Mouse (Mus musculus) kidney, adult 2 months (tissue): ENCODE data around the gene Sycp2l. TPM values are rescaled to one million over a fixed set of nuclear protein-coding genes. Genes with fewer than 3 reads are reported as not detected.
A peak's percentile ranks its signal among the peaks of the same experiment; 100 is the strongest.
"Not testable (repeated sequence)": the region's sequence is repeated elsewhere in the genome, so short reads cannot be mapped to it uniquely, and the experiment has no call there.

ENCODE experiments used
- DNase-seq: peaks from one replicate; pipeline ENCODE4 v3.0.0; 2021
- H3K27ac ChIP-seq: fragments of 200-500 bp; 2 replicates; pipeline ENCODE4 v1.5.1; 2012; ENCODE audit warnings: low read depth, low read length, control low read depth, inconsistent platforms; ENCODE audit not compliant: insufficient read depth
- H3K27me3 ChIP-seq: fragments of 200-500 bp; replicated peaks from 2 replicates; pipeline ENCODE4 v1.6.1; 2012; ENCODE audit warnings: mild to moderate bottlenecking, moderate library complexity, low read length, inconsistent platforms; ENCODE audit not compliant: control insufficient read depth, insufficient read depth
- H3K36me3 ChIP-seq: fragments of 200-500 bp; 2 replicates; pipeline ENCODE4 v1.6.1; 2012; ENCODE audit warnings: mild to moderate bottlenecking, moderate library complexity, low read length, inconsistent platforms; ENCODE audit not compliant: control insufficient read depth, insufficient read depth
- H3K4me1 ChIP-seq: fragments of 200-500 bp; 2 replicates; pipeline ENCODE4 v1.6.1; 2011; ENCODE audit warnings: low read length; ENCODE audit not compliant: control insufficient read depth, insufficient read depth
- H3K4me3 ChIP-seq: fragments of 200-500 bp; 2 replicates; pipeline ENCODE4 v1.5.1; 2011; ENCODE audit warnings: mild to moderate bottlenecking, low read depth, low read length, control low read depth; ENCODE audit not compliant: insufficient read depth
- CTCF ChIP-seq: fragments of 200-500 bp; conservative IDR thresholded peaks from 2 replicates; pipeline ENCODE4 v1.5.1; 2011; ENCODE audit warnings: low read depth, mild to moderate bottlenecking, control low read depth, low read length, moderate library complexity, mixed read lengths; ENCODE audit not compliant: insufficient read depth, insufficient read length
- POLR2A ChIP-seq: fragments of 200-500 bp; IDR thresholded peaks from one replicate; pipeline ENCODE4 v1.6.1; 2011; ENCODE audit warnings: low read depth, low read length, control low read depth
- WGBS: fragments of 180-500 bp; shearing (Covaris S2); methylation state at CpG from one replicate; pipeline ENCODE4 v1.1.7; 2018; 5-methylcytosine and 5-hydroxymethylcytosine counted together
- polyA plus RNA-seq: library from polyadenylated mRNA; depleted of rRNA; stranded (reverse); fragments of >200 nt; gene quantifications from 2 replicates; pipeline ENCODE4 v1.2.3, GENCODE M21; 2012

Gene Sycp2l
- polyA plus RNA-seq, 1 experiment = not detected

DNA sequence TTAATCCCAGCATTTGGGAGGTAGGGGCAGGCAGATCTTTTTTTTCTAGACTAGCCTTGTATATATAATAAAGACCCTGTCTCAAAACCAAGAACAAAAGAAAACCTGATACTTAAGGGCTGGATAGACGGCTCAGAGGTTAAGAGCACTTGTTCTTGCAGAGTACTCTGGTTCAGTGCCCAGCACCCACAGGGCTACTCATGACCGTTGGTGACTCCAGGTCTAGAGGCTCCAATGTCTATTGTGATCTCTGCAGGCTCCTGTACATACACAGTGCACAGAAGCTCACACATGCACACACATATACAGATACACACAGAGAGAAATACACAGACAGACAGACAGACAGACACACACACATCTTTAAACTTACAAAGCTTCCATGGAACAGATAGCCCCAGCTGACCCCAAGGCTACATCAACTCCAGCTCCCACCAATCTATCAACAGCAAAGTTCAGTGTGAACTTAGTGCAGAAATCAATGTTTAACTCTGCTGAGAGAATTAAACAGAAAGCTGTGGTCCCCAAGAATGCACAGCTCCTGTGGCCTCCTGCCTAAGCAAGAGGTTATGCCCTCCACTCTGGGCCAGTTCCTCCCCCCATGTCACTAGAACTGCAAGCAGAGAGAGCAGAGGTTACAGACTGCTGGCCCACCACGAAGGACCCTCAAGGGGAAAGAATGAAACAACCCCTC lies 81.7 kb downstream of the Sycp2l start:
- Histone ChIP-seq H3K4me3 (no peak overlapping the region), H3K27me3 (no peaks in the 10 kb centered on the region), H3K27ac (no peak overlapping the region), H3K36me3 (no peaks in the 10 kb centered on the region), H3K4me1 (peaks cover 3% of the 10 kb centered on the region; the same call in 1 of the 2 replicates)
- TF ChIP-seq POLR2A (no peak), CTCF (no peak)
- WGBS = 35% methylated on average over 3 of the region's 3 CpGs
- no peak for DNase-seq

DNA sequence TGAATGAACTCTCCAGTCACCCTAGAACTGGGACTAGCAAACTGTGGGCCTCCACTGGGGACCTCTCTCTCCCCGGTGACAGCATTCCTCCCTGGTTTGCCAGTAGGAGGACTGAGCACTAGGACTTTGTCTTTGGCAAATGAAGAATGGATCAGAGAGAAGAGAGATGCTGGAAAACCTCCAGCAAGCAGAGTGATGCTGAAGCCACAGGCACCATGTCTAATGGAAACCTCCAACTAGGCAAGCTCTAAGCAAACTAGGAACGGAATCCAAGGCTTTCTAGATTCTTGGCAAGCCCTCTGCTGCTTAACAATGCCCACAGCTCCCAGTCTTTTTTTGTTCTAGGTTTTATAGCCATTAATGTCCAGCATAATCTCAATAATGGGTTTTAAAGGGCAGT lies 86.8 kb downstream of the Sycp2l start:
- no peaks in the 10 kb centered on the region for H3K4me1 ChIP-seq
- no peak for DNase-seq

DNA sequence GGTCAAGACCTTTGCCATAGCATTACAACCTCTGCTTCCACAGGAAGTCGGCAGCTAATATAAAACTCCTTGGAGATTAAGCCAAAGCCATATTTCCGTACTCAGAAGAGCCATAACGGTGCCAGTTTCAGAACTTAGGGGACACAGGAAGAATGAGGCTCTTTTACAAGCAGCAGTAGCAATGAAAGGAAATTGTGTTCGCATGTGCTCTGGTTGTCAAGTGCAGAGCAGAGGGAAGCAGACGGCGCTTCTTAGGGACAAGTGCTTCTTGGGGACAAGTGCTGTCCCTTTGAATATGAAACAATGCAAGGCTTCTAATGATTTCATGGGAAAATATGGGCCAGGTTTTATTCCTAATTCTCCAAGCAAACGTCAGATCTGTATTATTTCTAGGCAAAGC lies 89.2 kb downstream of the Sycp2l start:
- Histone ChIP-seq H3K4me1 (no peaks in the 10 kb centered on the region), H3K27me3 (no peaks in the 10 kb centered on the region; the same call in 1 of the 2 replicates), H3K4me3 (no peak overlapping the region), H3K27ac (no peak overlapping the region), H3K36me3 (no peaks in the 10 kb centered on the region)
- 47% methylated on average over 7 of the region's 7 CpGs for WGBS
- TF ChIP-seq CTCF = no peak
- no peak for TF ChIP-seq POLR2A
- DNase-seq = no peak

More for the DNA sequence above, 86.8 kb downstream of the Sycp2l start:
- Histone ChIP-seq H3K27ac (no peak overlapping the region), H3K36me3 (no peaks in the 10 kb centered on the region), H3K4me3 (no peak overlapping the region), H3K27me3 (no peaks in the 10 kb centered on the region; the same call in 1 of the 2 replicates)
- WGBS = 81% methylated on average over 2 of the region's 2 CpGs
- TF ChIP-seq CTCF (no peak), POLR2A (no peak)

DNA sequence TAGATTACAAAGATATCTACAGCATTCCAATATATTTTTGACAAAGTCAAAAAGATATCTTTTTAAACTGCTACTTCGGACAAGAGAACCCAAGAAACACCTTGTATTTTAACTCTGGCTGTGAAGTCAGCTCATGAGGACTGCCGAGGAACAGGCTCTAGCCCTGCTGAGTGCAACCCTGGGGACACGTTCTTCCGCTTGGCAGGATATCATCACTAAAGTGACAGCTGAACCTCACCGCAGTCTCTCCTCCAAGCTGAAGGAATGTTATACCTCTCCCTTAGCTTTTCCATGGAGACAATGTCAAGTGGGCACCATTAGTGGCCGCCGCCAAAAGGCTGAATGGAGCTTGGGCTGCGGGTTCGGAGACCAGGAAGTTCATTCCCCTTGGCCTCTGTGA lies 89.6 kb downstream of the Sycp2l start:
- WGBS = 82% methylated on average over 9 of the region's 9 CpGs

DNA sequence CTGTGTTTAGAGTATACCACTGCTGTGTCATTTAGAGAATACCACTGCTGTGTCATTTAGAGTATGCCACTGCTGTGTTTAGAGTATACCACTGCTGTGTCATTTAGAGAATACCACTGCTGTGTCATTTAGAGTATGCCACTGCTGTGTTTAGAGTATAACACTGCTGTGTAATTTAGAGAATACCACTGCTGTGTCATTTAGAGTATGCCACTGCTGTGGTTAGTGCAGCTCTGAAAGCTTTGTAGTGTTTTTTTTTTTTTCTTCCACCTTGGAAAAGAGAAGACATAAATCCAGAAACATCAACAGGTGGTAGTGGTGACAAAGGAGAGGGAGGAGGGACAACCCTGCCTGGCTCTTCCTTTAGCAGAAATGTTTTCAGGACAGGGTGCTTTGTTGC lies 91.5 kb downstream of the Sycp2l start:
- not testable (repeated sequence) for DNase-seq, H3K4me1 ChIP-seq, H3K36me3 ChIP-seq, H3K27me3 ChIP-seq, H3K4me3 ChIP-seq, H3K27ac ChIP-seq

More for the DNA sequence above, 89.6 kb downstream of the Sycp2l start:
- TF ChIP-seq CTCF (no peak), POLR2A (no peak)
- no peaks in the 10 kb centered on the region for H3K36me3 ChIP-seq
- no peaks in the 10 kb centered on the region; the same call in 1 of the 2 replicates for H3K27me3 ChIP-seq
- no peak for DNase-seq
- no peaks in the 10 kb centered on the region for H3K4me1 ChIP-seq
- H3K27ac ChIP-seq = no peak overlapping the region
- H3K4me3 ChIP-seq = no peak overlapping the region

DNA sequence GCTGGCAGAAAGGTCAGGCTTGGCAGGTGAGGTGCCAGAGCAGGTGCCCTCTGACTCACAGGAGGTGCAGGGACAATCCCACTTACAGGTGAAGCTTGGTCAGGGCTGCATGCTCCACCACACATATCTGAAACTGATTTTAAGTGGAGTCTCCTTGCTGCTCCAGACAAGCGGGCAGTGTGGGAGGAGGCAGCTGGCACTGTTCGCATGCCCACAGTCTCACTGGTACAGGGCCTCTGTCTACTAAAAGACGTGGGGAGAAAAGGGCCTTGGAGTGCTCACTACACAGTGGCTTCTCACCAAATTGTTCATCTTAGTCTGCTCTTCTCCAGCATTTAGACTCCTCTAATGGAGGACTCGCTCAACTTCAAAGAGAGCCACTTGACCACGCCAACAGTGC lies 92.1 kb downstream of the Sycp2l start:
- H3K36me3 ChIP-seq = no peaks in the 10 kb centered on the region
- 75% methylated on average over 5 of the region's 5 CpGs for WGBS
- no peak overlapping the region for H3K27ac ChIP-seq
- H3K4me3 ChIP-seq = no peak overlapping the region
- no peaks in the 10 kb centered on the region for H3K4me1 ChIP-seq
- no peaks in the 10 kb centered on the region; the same call in 1 of the 2 replicates for H3K27me3 ChIP-seq
- DNase-seq = no peak
- TF ChIP-seq POLR2A (no peak), CTCF (no peak)

DNA sequence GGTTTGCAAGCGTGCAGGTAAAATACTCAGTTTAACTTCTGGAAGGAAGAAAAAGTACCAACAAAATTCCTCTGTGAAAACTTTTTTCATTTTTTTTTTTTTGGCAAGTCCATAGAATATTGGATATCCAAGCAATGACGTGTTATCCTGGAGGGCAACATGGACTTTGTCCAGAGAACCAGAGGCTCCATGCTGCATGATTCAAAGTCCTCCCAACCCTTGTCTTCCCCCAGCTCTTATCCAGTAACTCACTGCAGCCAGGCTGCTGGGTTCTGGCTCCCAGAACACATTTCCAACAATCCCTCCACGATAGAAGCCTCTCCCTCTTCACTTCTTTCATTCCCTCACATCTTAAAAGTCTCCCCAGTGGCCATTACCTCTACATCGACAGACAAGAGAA lies 97.2 kb downstream of the Sycp2l start:
- H3K27ac ChIP-seq = no peak overlapping the region
- peak; percentile 69 for DNase-seq
- 69% methylated on average over 4 of the region's 4 CpGs for WGBS
- peaks cover 14% of the 10 kb centered on the region; the same call in 1 of the 2 replicates for H3K4me1 ChIP-seq
- no peaks in the 10 kb centered on the region for H3K27me3 ChIP-seq
- H3K36me3 ChIP-seq = no peaks in the 10 kb centered on the region
- H3K4me3 ChIP-seq = no peak overlapping the region
- TF ChIP-seq CTCF (no peak), POLR2A (no peak)

DNA sequence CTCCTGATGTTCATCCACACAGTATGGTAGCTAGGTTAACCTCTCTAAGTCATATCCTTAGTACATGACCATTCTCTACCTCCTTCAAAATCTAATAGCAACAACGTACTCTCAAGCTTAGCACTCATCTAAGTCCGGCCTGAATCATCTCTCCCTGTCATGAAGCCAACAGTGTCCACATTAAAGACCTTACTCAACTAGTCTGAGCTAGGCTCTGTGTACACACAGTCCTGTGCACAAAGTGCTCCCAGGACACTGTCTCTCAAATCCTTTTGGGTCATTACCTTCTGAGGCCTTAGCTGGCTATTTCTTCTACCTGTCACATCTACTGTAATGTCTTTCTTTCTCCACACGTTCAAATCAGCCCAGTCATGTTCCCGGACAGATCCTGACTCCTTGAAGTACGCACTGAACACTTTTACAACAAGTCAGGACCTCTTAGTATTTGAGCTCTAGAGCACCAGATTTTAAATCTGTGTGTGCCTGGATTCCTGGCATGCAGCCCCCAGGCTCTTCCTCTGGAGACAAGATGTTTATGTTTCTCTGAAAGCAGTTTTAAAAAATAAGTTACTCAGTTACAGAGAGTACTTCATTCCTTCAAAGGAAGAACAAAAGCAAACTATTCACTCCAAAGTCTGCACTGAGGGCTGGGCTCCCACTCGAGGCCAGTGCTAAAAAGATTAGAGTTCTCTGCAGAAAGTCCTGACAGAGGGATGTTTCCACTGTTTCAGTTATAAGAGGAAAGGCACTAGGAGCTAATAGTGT lies 98.6 kb downstream of the Sycp2l start:
- WGBS = 38% methylated on average over 6 of the region's 6 CpGs
- peaks cover 15% of the 10 kb centered on the region; the same call in 1 of the 2 replicates for H3K4me1 ChIP-seq

More for the DNA sequence above, 98.6 kb downstream of the Sycp2l start:
- Histone ChIP-seq H3K27ac (peak overlapping the region; percentile 28; the same call in 1 of the 2 replicates), H3K4me3 (no peak overlapping the region), H3K27me3 (no peaks in the 10 kb centered on the region), H3K36me3 (no peaks in the 10 kb centered on the region)
- peak; percentile 57 for DNase-seq
- no peak for TF ChIP-seq POLR2A
- no peak for TF ChIP-seq CTCF
